Mouse (Mus musculus) gastrocnemius, postnatal 14 days (tissue): Measurements from ENCODE around the gene Vmn1r23. TPM values are rescaled to one million over a fixed set of nuclear protein-coding genes. Genes with fewer than 3 reads are reported as not detected.
"Not testable (repeated sequence)": the region's sequence is repeated elsewhere in the genome, so short reads cannot be mapped to it uniquely, and the experiment has no call there.

Source experiments
- DNase-seq: peaks from one replicate; pipeline ENCODE4 v3.0.0; 2021; ENCODE audit warnings: mixed read lengths
- intact Hi-C: fragments of 180-260 bp; cut with DNase I; formaldehyde crosslinking; loops from one replicate; pipeline ENCODE4 v1.15.1; 2025; ENCODE audit warnings: low total_unique reads
- long read RNA-seq, 2 experiments: library from polyadenylated mRNA; stranded (forward); transcript quantifications; one replicate each; pipeline ENCODE4 v2.0.0; 2021
- total RNA-seq, 2 experiments: library from RNA; stranded (reverse); gene quantifications; 2 replicates each; pipeline ENCODE4 v1.2.3; 2021

Vmn1r23 gene
- total RNA-seq = not detected
- long read RNA-seq, experiment 1 = 0 reads
- long read RNA-seq, experiment 2 = 0 reads

GRCm38 (mm10) chr6:57926738-57927137 is at the start of gene Vmn1r23:
Vmn1r23 (minus strand) TSS chr6:57926838.
- DNase-seq = no peak
- intact Hi-C loops = no loop called here

GRCm38 (mm10) chr6:57961403-57961802 is 34.8 kb upstream of the Vmn1r23 start, which contains the start of gene Vmn1r24:
Vmn1r24 (minus strand) TSS chr6:57961503.
- DNase-seq, intact Hi-C loops: not testable (repeated sequence)

GRCm38 (mm10) chr6:57907928-57908327 is 18.7 kb downstream of the Vmn1r23 start, which contains the start of gene Vmn1r22:
Vmn1r22 (minus strand) TSS chr6:57908028.
- intact Hi-C loops = no loop called here
- DNase-seq = no peak

Other genes with a start within 250 kb of the Vmn1r23 start
- gene Pyurf, start 234.8 kb downstream of the Vmn1r23 start, total RNA-seq = 10 to 100 TPM; 14.2 to 14.4 TPM
- 10 to 100 TPM; 10.8 to 11.9 TPM for gene Lancl2, start 224.3 kb downstream of the Vmn1r23 start, total RNA-seq
- gene Vopp1, start 101.7 kb downstream of the Vmn1r23 start, total RNA-seq = 1 to 10 TPM; 5.2 to 7.2 TPM
- not detected for gene Vmn1r21, start 76.5 kb downstream of the Vmn1r23 start, total RNA-seq
- not detected for gene Vmn1r22, start 18.8 kb downstream of the Vmn1r23 start, total RNA-seq
- not detected for gene Vmn1r24, start 34.7 kb upstream of the Vmn1r23 start, total RNA-seq
- gene Vmn1r25, start 54.0 kb upstream of the Vmn1r23 start, total RNA-seq = not detected
- not detected for gene Vmn1r26, start 88.3 kb upstream of the Vmn1r23 start, total RNA-seq